Mouse (Mus musculus) activated CD4-positive, CD25-positive, alpha-beta regulatory T cell, adult 4 months (primary cell): ENCODE measurements around the gene Zcchc9. TPM values are rescaled to one million over a fixed set of nuclear protein-coding genes. Genes with fewer than 3 reads are reported as not detected.

Experiments used
- ATAC-seq: one replicate; pipeline ENCODE4 v1.8.0; 2017
- polyA plus RNA-seq, 2 experiments: library from polyadenylated mRNA; unstranded; fragments of 100-300 nt; shearing (Covaris generic); gene quantifications; one replicate each; pipeline ENCODE4 v1.2.1; 2017

Gene Zcchc9
- polyA plus RNA-seq, 2 experiments from 2014 or later: 46.0 to 46.9 TPM

DNA sequence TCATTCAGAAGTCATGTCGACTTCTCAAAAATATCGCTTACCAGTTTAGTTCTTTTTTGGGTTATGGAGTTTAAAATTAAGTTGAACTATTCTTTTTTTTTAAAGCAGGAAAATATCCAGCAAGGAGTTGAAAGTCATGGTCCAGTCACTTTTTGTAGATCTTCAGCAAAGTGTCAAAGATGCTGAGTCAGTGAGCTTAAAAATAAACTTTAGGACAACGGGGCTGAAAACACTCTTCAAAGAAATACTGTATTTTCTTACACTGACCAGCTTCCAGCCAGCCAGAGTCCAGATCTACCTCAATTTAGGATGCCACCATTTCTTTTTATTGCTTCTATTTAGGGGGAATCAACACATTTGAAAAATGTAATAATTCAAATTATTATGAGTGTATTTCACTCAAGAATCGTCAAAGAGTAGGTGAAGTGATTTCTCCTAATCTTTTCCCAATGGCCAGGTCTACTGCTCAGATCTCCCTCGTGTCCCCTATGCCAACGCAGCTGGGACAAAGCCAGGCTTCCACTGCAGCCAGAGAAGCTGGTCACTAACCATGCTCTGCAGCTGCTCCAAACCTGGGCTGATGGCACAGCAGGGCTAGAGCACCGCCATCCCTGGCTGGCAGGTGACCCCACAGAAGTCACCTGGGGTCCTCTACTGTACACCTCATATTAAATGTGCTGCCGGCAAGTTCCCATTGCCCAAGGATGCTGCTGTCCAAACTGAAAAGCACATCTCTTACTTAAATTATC lies 47.0 kb downstream of the Zcchc9 start:
- no peak for ATAC-seq

DNA sequence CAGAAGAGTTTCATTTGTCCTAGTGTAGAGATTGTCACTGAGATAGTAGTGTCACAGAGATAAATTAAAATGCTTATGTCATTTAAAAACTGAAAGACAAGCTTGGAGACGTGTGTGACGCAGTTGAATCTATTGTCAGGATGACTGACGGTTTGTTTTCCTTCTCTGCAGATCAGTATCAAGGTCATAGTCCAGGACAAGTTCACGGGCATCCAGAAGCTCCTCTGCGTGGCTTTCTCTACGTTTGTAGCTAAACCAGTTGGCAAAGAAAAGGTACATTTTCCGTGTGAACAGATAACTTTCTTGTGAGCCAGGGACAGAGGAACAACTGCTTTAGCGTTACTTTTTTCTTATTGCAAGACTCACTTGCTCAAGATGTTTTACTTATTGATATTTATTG lies 47.7 kb downstream of the Zcchc9 start:
- no peak for ATAC-seq

DNA sequence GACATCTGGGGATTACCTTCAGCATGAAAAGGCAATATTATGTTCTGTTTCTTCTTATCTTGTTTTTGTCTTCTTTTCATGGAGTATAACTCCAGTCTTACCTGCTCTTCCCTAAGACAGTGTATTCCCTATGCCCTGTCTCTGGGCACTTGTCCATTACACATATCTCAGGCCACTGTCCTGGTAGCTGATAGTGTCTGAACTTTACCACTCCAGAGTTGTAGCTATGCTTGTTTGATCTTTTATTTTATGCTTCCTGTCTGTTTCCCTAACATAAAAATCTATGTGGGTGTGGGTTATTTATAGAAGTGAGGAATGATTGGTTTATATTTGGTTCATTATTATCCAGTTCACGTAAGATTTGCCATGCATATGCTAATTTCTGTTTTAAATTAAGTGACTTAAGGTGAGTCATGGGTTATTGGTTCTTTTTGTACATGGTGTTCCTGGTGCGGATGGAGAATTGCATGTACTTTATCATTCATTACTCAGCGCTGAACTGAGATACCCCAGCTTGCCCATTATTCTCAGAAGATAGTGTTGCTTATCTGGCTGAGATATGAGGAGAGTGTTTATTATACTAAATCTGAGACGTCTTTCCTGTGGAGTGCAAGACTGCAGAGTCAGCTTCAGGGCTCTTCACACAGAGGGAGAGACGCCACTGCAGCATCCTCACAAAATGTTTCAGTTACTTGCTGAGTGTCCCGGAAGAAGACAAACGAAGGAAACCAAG lies 49.0 kb downstream of the Zcchc9 start:
- ATAC-seq: peak; percentile 52

DNA sequence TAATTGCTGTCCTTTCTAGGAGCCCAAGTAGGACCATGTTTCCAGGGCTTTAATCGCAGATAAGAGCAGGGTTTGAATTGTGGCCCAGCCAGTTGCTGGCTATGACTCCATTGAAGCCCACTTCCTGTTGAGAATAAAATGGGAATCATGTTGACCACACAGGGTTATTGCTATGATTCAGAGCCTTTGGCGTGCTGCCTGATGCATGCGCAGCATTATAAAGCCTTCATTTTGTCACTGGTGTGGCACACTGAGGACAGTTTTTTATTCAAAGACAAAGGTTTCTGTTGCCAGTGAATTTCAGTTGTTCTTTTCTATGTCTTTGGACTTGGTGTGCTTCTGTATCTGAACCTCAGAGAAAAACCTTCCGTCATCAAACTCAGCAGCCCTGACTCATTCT lies 51.3 kb downstream of the Zcchc9 start:
- ATAC-seq: no peak

DNA sequence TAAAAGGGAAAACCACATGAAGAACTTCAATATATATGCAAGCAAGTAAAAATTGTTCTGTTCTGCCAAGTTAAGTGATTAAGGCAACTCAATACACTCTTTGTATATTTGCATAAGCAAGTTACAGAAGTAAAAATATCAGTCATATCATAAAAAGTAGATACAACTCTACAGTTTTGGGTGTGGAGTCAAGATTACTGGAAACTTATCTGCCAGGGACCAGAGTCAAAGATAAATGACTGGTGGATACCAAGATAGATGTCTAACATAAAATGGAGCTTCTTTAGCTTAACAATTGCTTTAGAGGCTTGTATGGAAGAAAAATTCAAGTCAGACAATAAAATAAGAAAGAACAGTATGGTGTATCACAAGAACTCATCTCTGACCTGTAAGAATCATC lies 52.7 kb downstream of the Zcchc9 start:
- no peak for ATAC-seq

DNA sequence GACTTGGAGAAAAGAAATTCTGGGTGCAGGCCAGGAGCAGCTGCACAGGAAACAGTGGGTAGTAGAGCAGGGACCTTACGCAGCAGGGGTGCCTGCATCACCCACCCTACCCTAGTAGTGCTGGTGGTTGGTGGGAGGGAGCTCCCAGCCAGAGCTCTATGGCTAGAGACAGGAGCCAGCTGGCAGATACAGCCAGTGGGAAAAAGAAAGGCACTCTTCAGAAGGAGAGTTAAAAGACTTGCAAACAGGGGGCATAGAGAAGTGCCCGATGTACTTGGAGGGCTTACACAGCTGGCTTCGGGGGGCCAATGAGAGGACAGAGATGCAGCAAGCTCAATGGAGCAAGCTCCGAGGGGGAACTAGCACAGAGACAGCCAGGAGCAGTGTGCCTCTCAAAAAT lies 53.8 kb downstream of the Zcchc9 start:
- no peak for ATAC-seq

DNA sequence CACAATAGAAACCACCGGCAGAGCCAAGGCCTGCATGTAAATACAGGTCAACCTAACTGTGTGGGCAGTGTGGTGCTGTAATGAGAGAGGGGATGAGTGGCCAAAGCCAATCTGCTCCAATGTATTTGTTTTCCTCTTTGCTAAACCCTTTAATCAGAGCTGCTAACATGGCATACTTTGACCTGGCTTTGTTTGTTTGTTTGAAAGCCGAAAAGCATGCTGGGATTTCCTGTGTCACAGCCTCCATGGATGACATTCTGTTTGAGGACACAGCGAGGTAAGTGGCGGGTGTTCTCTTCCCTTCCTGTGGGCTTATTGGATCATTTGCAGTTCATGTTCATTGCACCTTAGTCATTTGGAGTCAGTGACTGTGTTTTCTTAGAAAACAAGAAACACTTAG lies 57.5 kb downstream of the Zcchc9 start:
- no peak for ATAC-seq

DNA sequence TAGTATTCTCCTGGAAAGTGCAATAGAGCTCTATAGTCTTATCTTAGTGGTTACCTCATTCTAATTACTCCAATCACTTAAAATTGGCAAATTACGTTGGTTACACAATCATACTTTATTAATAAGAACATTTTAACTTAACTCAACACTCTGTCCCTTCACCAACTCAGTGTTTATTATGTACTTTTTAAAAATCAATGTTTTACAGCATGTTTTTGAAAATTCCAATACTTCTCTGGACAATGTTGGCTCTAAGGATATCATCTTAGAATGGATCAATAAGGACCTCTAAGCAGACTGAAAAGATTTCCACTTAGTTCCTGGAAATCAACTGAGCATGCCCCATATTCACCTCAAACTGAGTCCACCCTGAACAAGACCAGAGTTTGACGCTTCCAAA lies 59.1 kb downstream of the Zcchc9 start:
- no peak for ATAC-seq

Other genes starting within 250 kb of the Zcchc9 start
- gene Acot12, start 66.2 kb downstream of the Zcchc9 start, polyA plus RNA-seq: not detected
- gene Ckmt2, start 69.2 kb upstream of the Zcchc9 start, polyA plus RNA-seq: not detected